Mouse (Mus musculus) layer of hippocampus, postnatal 36 days (tissue): ENCODE data around the gene Slc39a2. TPM values are rescaled to one million over a fixed set of nuclear protein-coding genes. Genes with fewer than 3 reads are reported as not detected.

Source experiments
- DNase-seq, 2 experiments: peaks; one replicate each; pipeline ENCODE4 v3.0.0; 2022
- total RNA-seq, 2 experiments: library from RNA; stranded (reverse); gene quantifications; 2 replicates each; pipeline ENCODE4 v1.2.3; 2021

Gene Slc39a2
- total RNA-seq, 2 experiments from 2014 or later = 8.1 to 11.0 TPM

DNA sequence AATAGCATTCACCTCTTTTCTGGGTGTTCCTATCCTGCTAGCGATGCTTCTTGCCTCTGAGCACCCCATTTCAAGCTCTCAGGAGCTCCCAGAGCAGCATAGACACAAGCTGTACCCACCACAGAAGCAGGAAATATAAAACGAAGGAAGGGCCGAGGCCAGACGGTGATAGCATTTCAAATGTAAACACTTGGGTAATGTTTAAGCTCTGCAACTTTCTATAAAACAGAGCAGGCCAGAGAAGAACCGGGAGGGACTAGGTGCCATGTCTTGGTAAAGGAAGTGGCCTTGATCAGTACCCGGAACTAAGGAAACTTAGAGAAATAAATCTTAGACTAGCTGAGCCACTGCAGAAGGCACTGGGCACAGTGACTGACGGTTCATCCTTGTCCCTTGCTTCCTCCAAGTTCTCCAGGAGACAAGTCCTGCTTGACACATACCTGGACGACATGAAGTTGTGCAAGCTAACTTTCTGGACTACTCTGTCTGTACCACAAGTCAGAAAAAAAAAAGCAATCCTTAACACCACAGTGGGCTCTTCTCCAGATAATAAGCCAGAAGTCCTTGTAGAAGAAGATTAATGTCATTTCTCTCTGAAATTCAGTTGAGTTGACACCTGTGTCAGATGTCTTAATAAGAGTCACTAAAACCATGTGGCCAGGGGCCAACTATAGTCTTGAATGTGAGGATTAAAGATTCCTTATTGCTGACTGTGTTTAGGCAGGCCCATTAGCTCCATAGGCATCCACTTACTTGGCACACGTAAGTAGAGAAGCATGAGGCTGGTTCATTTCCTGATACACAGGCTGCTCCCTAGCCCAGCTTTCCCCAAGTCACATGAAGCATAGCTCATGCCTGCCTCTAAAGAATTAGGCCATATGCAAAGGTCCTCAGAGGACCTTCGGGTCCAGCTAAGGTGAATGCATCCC is 39.7 kb downstream of the Slc39a2 start:
- DNase-seq = no peak

DNA sequence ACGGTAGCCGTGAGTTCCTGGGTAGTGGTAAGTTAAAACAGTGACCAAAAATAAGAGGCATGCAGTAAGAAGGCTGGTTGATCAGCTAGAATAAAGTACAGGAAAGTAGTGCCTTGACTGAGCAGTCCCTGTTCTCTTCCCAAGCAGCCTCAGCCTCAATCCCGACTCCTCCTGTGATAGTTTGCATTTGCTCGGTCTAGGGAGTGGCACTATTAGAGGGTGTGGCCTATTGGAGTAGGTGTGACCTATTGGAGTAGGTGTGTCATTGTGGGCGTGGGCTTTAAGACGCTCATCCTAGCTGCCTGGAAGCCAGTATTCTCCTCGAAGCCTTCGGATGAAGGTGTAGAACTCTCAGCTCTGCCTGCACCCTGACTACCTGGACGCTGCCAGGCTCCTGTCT is 46.3 kb downstream of the Slc39a2 start:
- no peak for DNase-seq

DNA sequence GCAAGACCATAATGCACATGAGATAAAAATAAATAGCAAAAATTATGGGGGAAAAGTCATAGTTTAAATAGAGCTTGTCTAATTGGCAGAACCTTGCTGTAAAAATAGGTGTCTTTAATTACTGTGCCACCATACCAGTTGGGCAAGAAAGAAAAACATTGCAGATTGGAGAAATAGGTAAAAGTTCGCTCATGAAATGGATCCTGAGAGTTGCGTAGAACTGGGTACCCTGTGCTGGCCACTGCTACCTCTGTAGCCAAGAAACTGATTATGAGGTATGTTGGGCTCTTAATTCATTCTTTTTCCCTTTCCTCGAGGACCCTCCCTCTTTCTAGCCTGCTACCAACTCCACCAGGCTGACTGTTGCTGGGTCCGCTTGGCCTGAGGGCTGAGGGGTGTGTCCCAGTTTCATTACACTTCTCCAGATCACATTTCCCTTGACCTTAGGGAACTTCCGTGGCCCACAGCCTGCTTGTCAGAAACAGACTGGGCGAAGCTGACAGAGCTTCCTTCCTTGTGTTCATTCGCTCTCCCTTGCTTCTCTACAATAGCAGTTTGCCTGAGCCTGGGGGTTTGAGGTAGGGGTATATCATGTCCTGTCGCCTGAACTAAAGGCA is 48.4 kb downstream of the Slc39a2 start:
- no peak for DNase-seq

DNA sequence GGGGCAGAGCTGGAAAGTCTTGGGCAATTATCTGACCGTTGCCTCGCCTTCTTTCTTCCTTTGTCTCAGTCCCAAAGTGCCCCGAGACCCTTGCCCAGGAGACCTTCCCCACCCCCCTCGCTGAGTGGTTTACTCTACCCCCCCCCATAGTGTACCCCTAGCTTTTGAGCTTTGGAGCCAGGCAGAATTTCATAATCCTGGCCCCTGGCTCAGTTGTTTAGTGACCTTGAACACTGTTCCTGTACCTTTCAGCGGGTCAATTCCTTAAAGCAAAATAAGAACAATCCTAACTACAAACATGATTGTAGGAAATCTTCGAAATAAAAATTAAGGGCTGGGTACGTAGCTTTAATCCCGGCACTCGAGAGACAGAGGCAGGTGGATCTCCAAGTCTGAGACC is 48.9 kb downstream of the Slc39a2 start:
- no peak for DNase-seq

DNA sequence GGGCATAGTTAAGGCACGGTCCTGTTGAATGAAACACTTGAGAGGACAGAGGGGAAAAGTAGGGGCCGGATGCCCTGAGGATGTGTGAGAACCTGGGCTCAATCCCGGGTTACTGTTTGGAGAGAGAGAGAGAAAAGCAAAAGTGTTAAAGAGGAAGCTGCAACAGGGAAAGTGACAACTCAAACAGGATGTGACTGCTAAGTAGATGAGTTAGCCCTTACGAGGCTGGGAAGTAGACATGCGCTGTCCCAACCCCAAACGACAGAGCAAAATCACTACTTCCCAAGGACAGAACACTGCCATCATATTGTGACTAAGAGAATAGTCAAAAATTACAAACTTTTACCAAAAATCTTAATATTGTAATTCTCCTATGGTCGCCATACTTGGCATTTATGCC is 49.5 kb downstream of the Slc39a2 start:
- DNase-seq = no peak

DNA sequence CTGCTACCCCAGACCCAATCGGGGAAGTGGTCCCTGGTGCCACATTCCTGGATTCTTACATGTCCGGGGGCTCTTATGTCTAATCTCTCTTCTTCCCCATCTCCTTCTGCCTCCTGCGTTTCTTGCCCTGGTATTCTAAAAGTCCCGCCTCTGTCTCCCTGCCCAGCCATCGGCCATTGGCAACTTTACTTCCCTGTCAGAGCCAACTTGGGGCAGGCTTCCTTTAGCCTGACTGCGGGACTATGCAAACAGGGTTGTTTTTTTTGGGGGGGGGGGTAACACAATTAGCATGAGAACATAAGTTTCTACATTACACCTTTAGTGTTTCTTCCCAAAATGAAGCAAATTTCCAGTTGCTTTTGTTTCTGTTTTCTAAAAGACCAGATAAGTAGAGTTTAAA is 50.6 kb downstream of the Slc39a2 start:
- DNase-seq = no peak

Other genes with a start within 250 kb of the Slc39a2 start
- not detected for gene Gm17079, start 197.4 kb upstream of the Slc39a2 start, total RNA-seq
- not detected for gene Gm5800, start 175.7 kb upstream of the Slc39a2 start, total RNA-seq
- not detected for gene Ang4, start 119.3 kb upstream of the Slc39a2 start, total RNA-seq
- gene AY358078, start 92.8 kb upstream of the Slc39a2 start, total RNA-seq = not detected
- not detected for gene Ear6, start 39.2 kb upstream of the Slc39a2 start, total RNA-seq
- 10 to 100 TPM; 40.8 to 50.5 TPM for gene Mettl17, start 8.0 kb upstream of the Slc39a2 start, total RNA-seq
- 100 to 1,000 TPM; 824 to 861 TPM for gene Ndrg2, start 21.3 kb downstream of the Slc39a2 start, total RNA-seq
- not detected for gene Tppp2, start 25.5 kb downstream of the Slc39a2 start, total RNA-seq
- gene Rnase13, start 29.9 kb downstream of the Slc39a2 start, total RNA-seq = not detected
- gene Arhgef40, start 91.8 kb downstream of the Slc39a2 start, total RNA-seq = 10 to 100 TPM; 31.4 to 39.9 TPM
- gene Tmem253, start 122.8 kb downstream of the Slc39a2 start, total RNA-seq = under 1 TPM in 1 of 2 experiments, not detected in 1; 0.65 TPM
- 10 to 100 TPM; 42.5 to 44.4 TPM for gene Zfp219, start 127.8 kb downstream of the Slc39a2 start, total RNA-seq
- not detected for gene Olfr221, start 149.6 kb downstream of the Slc39a2 start, total RNA-seq
- 100 to 1,000 TPM; 279 to 281 TPM for gene Hnrnpc, start 211.1 kb downstream of the Slc39a2 start, total RNA-seq
- 1 to 10 TPM; 1.1 to 2.3 TPM for gene Rpgrip1, start 217.8 kb downstream of the Slc39a2 start, total RNA-seq